Mouse (Mus musculus) bone marrow, adult 2 months (tissue): ENCODE measurements around the gene Znrf2.

ENCODE experiments used
- CTCF ChIP-seq: fragments of 200-500 bp; IDR thresholded peaks from 2 replicates; pipeline ENCODE4 v1.5.1; 2011; ENCODE audit warnings: low read length, control low read depth; ENCODE audit not compliant: control insufficient read depth, insufficient read depth
- POLR2A ChIP-seq: fragments of 200-500 bp; IDR thresholded peaks from 2 replicates; pipeline ENCODE4 v1.6.1; 2011; ENCODE audit warnings: low read depth, mild to moderate bottlenecking, control low read depth, low read length, borderline replicate concordance; ENCODE audit not compliant: control insufficient read depth

DNA sequence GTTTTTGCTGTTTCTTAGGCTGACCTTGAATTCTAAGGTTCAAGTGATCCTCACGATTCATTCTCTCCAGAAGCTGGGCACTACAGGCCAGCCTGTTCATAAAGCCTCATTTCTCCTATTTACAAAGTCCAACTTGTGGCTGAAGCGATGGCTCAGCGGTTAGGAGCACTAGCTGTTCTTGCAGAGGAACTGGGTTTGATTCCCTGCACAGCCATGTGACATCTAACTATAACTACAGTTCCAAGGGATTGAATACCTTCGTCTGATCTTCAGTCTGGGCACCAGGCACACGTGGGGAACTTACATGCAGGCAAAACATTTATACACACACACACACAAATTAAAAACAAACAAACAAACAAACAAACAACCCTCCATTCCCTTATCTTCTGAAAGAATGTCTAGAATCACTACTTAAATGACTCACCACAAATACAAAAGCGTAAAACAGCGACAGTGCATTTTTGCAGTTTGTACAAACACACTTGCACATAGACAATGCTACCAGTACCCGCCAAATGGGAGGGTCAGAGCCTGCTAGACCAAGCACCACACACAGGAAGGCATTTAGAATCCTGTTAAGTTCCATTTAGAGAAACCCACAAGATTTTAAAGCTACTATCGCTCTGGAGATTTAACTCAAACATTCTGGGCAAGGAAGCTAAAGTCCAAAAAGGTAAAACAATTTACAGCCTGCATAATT is 1.1 kb upstream of the Znrf2 start:
- no peak for TF ChIP-seq POLR2A
- no peak for TF ChIP-seq CTCF
